Mouse (Mus musculus) cortical plate, adult 2 months (tissue): ENCODE results near the gene Syn2. TPM values are rescaled to one million over a fixed set of nuclear protein-coding genes. Genes with fewer than 3 reads are reported as not detected.
A peak's percentile ranks its signal among the peaks of the same experiment; 100 is the strongest.
"Not testable (repeated sequence)": the region's sequence is repeated elsewhere in the genome, so short reads cannot be mapped to it uniquely, and the experiment has no call there.

ENCODE experiments used
- H3K27ac ChIP-seq: fragments of 200-500 bp; 2 replicates; pipeline ENCODE4 v1.5.1; 2012; ENCODE audit warnings: low read length, control low read depth, inconsistent platforms; ENCODE audit not compliant: insufficient read depth
- H3K4me1 ChIP-seq: fragments of 200-500 bp; 2 replicates; pipeline ENCODE4 v1.6.1; 2011; ENCODE audit warnings: low read length; ENCODE audit not compliant: control insufficient read depth, insufficient read depth
- H3K4me3 ChIP-seq: fragments of 200-500 bp; 2 replicates; pipeline ENCODE4 v1.5.1; 2011; ENCODE audit warnings: mild to moderate bottlenecking, low read length, control low read depth; ENCODE audit not compliant: insufficient read depth
- CTCF ChIP-seq: fragments of 200-500 bp; IDR thresholded peaks from 2 replicates; pipeline ENCODE4 v1.5.1; 2011; ENCODE audit warnings: mild to moderate bottlenecking, control low read depth, low read length; ENCODE audit not compliant: insufficient read depth; ENCODE audit errors: extremely low read depth
- POLR2A ChIP-seq: fragments of 200-500 bp; IDR thresholded peaks from 2 replicates; pipeline ENCODE4 v1.6.1; 2011; ENCODE audit warnings: mild to moderate bottlenecking, low read length, control low read depth; ENCODE audit not compliant: insufficient read depth; ENCODE audit errors: extremely low read depth
- polyA plus RNA-seq: library from polyadenylated mRNA; depleted of rRNA; stranded (reverse); fragments of >200 nt; gene quantifications from 2 replicates; pipeline ENCODE4 v1.2.3, GENCODE M21; 2012

Syn2 gene
- polyA plus RNA-seq, 1 experiment: 366 TPM

GRCm38 (mm10) chr6:115238031-115239027 lies 103.6 kb downstream of the Syn2 start:
- TF ChIP-seq POLR2A (no peak), CTCF (no peak)

GRCm38 (mm10) chr6:115239335-115239734 lies 104.6 kb downstream of the Syn2 start:
- TF ChIP-seq POLR2A: no peak
- no peak for TF ChIP-seq CTCF
- no peak overlapping the region for H3K27ac ChIP-seq
- peaks cover 6% of the 10 kb centered on the region for H3K4me1 ChIP-seq
- H3K4me3 ChIP-seq: no peak overlapping the region

More at GRCm38 (mm10) chr6:115238031-115239027, 103.6 kb downstream of the Syn2 start:
- no peak overlapping the region for H3K4me3 ChIP-seq
- peaks cover 6% of the 10 kb centered on the region for H3K4me1 ChIP-seq
- H3K27ac ChIP-seq: no peak overlapping the region

GRCm38 (mm10) chr6:115240431-115240830 lies 105.7 kb downstream of the Syn2 start:
- H3K4me3 ChIP-seq, H3K27ac ChIP-seq, H3K4me1 ChIP-seq: not testable (repeated sequence)

- peaks cover 8% of the 10 kb centered on the region for H3K4me1 ChIP-seq
- no peak overlapping the region for H3K4me3 ChIP-seq
- H3K27ac ChIP-seq: no peak overlapping the region
- TF ChIP-seq CTCF: no peak
- TF ChIP-seq POLR2A: no peak
These were observed 106.5 kb downstream of the Syn2 start for GRCm38 (mm10) chr6:115241131-115241699.

- Histone ChIP-seq H3K4me1 (peaks cover 8% of the 10 kb centered on the region), H3K4me3 (no peak overlapping the region), H3K27ac (no peak overlapping the region)
- TF ChIP-seq POLR2A: no peak
- TF ChIP-seq CTCF: no peak
These were observed 107.2 kb downstream of the Syn2 start for GRCm38 (mm10) chr6:115241939-115242338.

- TF ChIP-seq CTCF: no peak
- TF ChIP-seq POLR2A: no peak
- H3K27ac ChIP-seq: no peak overlapping the region
- H3K4me3 ChIP-seq: no peak overlapping the region
- peaks cover 3% of the 10 kb centered on the region; the same call in 1 of the 2 replicates for H3K4me1 ChIP-seq
These were observed 109.5 kb downstream of the Syn2 start for GRCm38 (mm10) chr6:115244222-115244621.

GRCm38 (mm10) chr6:115245500-115246058 lies 110.9 kb downstream of the Syn2 start:
- H3K27ac ChIP-seq: no peak overlapping the region
- TF ChIP-seq CTCF: no peak
- no peak for TF ChIP-seq POLR2A
- H3K4me3 ChIP-seq: no peak overlapping the region
- peaks cover 3% of the 10 kb centered on the region; the same call in 1 of the 2 replicates for H3K4me1 ChIP-seq

- peak overlapping the region; percentile 66 for H3K27ac ChIP-seq
- peaks cover 2% of the 10 kb centered on the region; the same call in 1 of the 2 replicates for H3K4me1 ChIP-seq
- H3K4me3 ChIP-seq: peak overlapping the region; percentile 34; the same call in 1 of the 2 replicates
- TF ChIP-seq POLR2A (no peak), CTCF (no peak)
These were observed 116.9 kb downstream of the Syn2 start for GRCm38 (mm10) chr6:115251531-115251985.

GRCm38 (mm10) chr6:115252099-115252873 lies 117.6 kb downstream of the Syn2 start, which contains the start of gene Timp4:
Gene Timp4 (minus strand): TSS chr6:115252205.
- TF ChIP-seq POLR2A (no peak), CTCF (no peak)
- Histone ChIP-seq H3K4me3 (peak within 1 kb of the TSS; percentile 34; the same call in 1 of the 2 replicates), H3K4me1 (peaks cover 3% of the 10 kb centered on the region), H3K27ac (peak within 1 kb of the TSS; percentile 66)
